ENCODE assay signal across 24 mouse cellular contexts in the genomic region with DNA sequence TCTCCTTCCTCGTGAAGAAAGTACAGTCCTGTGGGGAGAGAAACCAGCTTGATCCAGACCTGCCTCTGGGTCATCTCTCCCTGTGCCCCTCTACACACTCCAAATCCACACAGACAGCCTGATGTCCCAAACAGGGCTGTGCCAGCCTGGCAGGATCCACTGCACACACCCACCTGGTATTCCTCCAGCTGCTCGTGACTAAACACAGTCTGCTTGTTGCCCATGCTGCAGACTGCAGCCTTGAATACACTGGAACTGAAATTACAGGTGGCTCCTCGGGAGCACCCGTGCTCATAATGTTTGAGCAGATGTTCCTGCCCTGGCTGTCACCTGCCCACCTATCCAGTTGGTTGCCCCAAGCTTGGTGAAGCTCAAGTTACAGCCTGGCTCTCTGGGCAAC. TPM values are rescaled to one million over a fixed set of nuclear protein-coding genes. Genes with fewer than 3 reads are reported as not detected.
A peak's percentile ranks its signal among the peaks of the same experiment; 100 is the strongest.
DNase-seq lines count a peak whose midpoint lies in the region; TF ChIP-seq lines count a peak whose summit lies in the region.
"Had no signal": no experiment of that assay in that cellular context is flagged by ENCODE, and none has a peak within 500 bp of the region (broad histone marks: within the 10 kb centered on the region; RNA-seq: fewer than 3 reads in every experiment).

A gene (minus strand): TSS at position 87 of the 400 bp plus-strand sequence.

- peak within 1 kb of the TSS; percentile 61 for H3K27ac ChIP-seq in spleen, adult 2 months (ENCODE audit: insufficient read depth, low read length)
- H3K27ac ChIP-seq: embryonic facial prominence, embryonic 12.5 days; forebrain, embryonic 15.5 days; hindbrain, embryonic 15.5 days had no signal

- peaks cover 25% of the 10 kb centered on the region for H3K4me1 ChIP-seq in spleen, adult 2 months (ENCODE audit: control insufficient read depth, insufficient read depth, insufficient read length)
- H3K4me1 ChIP-seq: embryonic facial prominence, embryonic 12.5 days; forebrain, embryonic 15.5 days; heart, embryonic 12.5 days; hindbrain, embryonic 15.5 days had no signal

- H3K4me3 ChIP-seq in spleen, adult 2 months (ENCODE audit: extremely low read depth, insufficient read depth, insufficient read length): no peak within 1 kb of the TSS
- H3K4me3 ChIP-seq: embryonic facial prominence, embryonic 12.5 days; forebrain, embryonic 15.5 days; heart, embryonic 12.5 days; hindbrain, embryonic 15.5 days had no signal

- TF ChIP-seq POLR2A in spleen, adult 2 months (IDR thresholded peaks at IDR 0.05; ENCODE audit: low read depth, low read length): no peak

- no peak for TF ChIP-seq CTCF in spleen, adult 2 months (IDR thresholded peaks at IDR 0.05; ENCODE audit: extremely low read depth, insufficient read depth, insufficient read length, insufficient replicate concordance)

- H3K36me3 ChIP-seq in spleen, adult 2 months (ENCODE audit: control insufficient read depth, insufficient read depth, low read length): no peaks in the 10 kb centered on the region
- H3K36me3 ChIP-seq: embryonic facial prominence, embryonic 12.5 days; forebrain, embryonic 15.5 days; G1E; heart, embryonic 12.5 days; hindbrain, embryonic 15.5 days had no signal

- H3K27me3 ChIP-seq in spleen, adult 2 months (ENCODE audit: control insufficient read depth, insufficient read depth, low read length): no peaks in the 10 kb centered on the region

- 65% methylated on average over 4 of the region's 4 CpGs for WGBS in spleen, adult 2 months

- DNase-seq in frontal cortex, postnatal 36 days (ENCODE audit: low spot score in 2 of 2): peak; percentile 7 to 20
- DNase-seq in frontal cortex, postnatal 25 days (ENCODE audit: low spot score in 2 of 2): no peak
- DNase-seq in layer of hippocampus, adult 9-11 months: peak; percentile 33
- no peak for DNase-seq in layer of hippocampus, postnatal 36 days
- no peak for DNase-seq in spleen, adult 2 months (ENCODE audit: low read depth in 1 of 2, low spot score in 2 of 2)
- no peak for DNase-seq in spleen, adult 12 weeks (ENCODE audit: low spot score)
- no peak for DNase-seq in cerebellum, adult 9-10 months
- DNase-seq: adrenal gland, postnatal 14 days; B cell, adult 2 months; cerebellum, adult 18-20 months; cerebellum, postnatal 10 days; gastrocnemius, postnatal 14 days; heart, postnatal 36 days had no signal

RNA-seq across cellular contexts. Expression of the gene that starts here (rescaled TPM):
- under 1 TPM in 1 of 2 experiments, not detected in 1; 0.48 TPM for total RNA-seq in layer of hippocampus, postnatal 36 days (2021)
- 0.16 and 0.61 TPM in 2 replicates for polyA plus RNA-seq in spleen, adult 2 months (2012; rRNA removed)
- total RNA-seq: adrenal gland, adult 18-20 months; adrenal gland, postnatal 14 days; G1E; gastrocnemius, adult 18-20 months; gastrocnemius, postnatal 14 days had no signal
- polyA plus RNA-seq: cortical plate, adult 2 months; embryonic facial prominence, embryonic 12.5 days; forebrain, embryonic 11.5 days; forebrain, embryonic 15.5 days; G1E; heart, embryonic 12.5 days; heart, embryonic 16.5 days; hindbrain, embryonic 11.5 days; hindbrain, embryonic 15.5 days had no signal

Comparison
In these comparisons a context has a peak if more than half of its experiments do, and no peak if none do; other contexts are left out.
1. DNase-seq: peak in frontal cortex, postnatal 36 days (2 of 2) and layer of hippocampus, adult 9-11 months (single experiment); none in frontal cortex, postnatal 25 days (0 of 2), layer of hippocampus, postnatal 36 days (0 of 2), spleen, adult 2 months (0 of 2), spleen, adult 12 weeks (single experiment) and cerebellum, adult 9-10 months (single experiment).